Comparison of ENCODE assay signal across 9 mouse cellular contexts in the genomic region with DNA sequence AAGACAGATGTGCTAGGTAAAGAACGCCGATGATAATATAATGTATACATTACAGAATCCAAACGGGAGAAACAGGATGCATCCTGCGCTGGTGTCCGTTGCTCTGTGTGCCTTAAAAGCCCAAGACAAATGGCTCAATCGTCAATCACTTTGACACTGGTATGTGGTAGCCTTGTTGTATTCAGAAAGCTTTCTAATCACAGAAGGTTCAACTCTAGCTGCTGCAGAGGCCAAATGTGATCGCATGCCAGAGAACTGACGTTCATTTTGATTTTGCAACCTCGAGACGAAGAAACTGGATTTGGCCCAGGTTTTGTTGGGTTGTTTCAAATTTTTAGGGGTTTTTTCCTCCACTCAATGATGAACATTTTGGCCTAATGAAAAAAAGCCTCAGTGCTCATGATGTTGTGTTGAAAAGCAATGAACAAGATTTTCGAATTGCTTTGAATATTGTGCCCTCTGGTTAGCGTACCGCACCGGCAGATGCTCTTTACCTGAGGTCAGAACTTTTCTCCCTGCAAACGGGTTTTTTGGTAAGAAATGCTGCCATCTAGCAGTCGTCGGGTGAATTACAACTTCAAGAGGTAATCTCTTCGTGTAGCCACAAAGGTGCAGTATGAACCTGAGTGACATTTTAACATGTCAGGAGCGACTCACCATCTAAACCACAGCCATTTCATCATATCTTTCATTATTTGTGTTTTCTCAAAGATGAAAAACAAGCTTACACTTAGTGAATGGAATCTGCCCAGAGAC. TPM values are rescaled to one million over a fixed set of nuclear protein-coding genes. Genes with fewer than 3 reads are reported as not detected.
DNase-seq lines count a peak whose midpoint lies in the region; ATAC-seq lines count a peak whose summit lies in the region.
"Had no signal": no experiment of that assay in that cellular context is flagged by ENCODE, and none has a peak within 500 bp of the region (broad histone marks: within the 10 kb centered on the region; RNA-seq: fewer than 3 reads in every experiment).

No protein-coding gene starts in this region.

- peak; percentile 86 for DNase-seq in intestine, embryonic 14.5 days (ENCODE audit: low spot score)
- DNase-seq in R1 (ENCODE audit: low read depth, low spot score): peak; percentile 64
- peak; percentile 28 to 53 for DNase-seq in cerebellum, postnatal 36 days
- DNase-seq in limb, embryonic 10.5 days (ENCODE audit: low spot score): peak; percentile 65
- peak; percentile 49 for DNase-seq in ovary, postnatal 14 days (ENCODE audit: low spot score)
- peak; percentile 44 to 59 for DNase-seq in urinary bladder, postnatal 36 days (ENCODE audit: low spot score in 2 of 2)

- no peak for ATAC-seq in intestine, embryonic 14.5 days (replicated peaks; ENCODE audit: low FRiP score, low TSS enrichment, low read depth)
- ATAC-seq in intestine, embryonic 16.5 days: no peak
- ATAC-seq in hindbrain, embryonic 13.5 days (ENCODE audit: low FRiP score): 0 out of 2 replicates have a peak, but pooled peaks have one; percentile 32

- no peaks in the 10 kb centered on the region for H3K36me3 ChIP-seq in intestine, embryonic 14.5 days (ENCODE audit: control insufficient read depth, insufficient read depth, low read length)
- no peaks in the 10 kb centered on the region for H3K36me3 ChIP-seq in intestine, embryonic 16.5 days (ENCODE audit: control insufficient read depth, insufficient read depth, low read length)
- no peaks in the 10 kb centered on the region for H3K36me3 ChIP-seq in hindbrain, embryonic 13.5 days
- H3K36me3 ChIP-seq in limb, embryonic 10.5 days: no peaks in the 10 kb centered on the region
- H3K36me3 ChIP-seq: embryonic facial prominence, embryonic 15.5 days had no signal

- 0 out of 2 replicates have a peak, but pooled peaks cover 2% of the 10 kb centered on the region for H3K4me1 ChIP-seq in intestine, embryonic 14.5 days (replicated peaks; ENCODE audit: control insufficient read depth, insufficient read depth, low read length)
- H3K4me1 ChIP-seq in intestine, embryonic 16.5 days (ENCODE audit: control insufficient read depth, insufficient read depth, low read length): peaks cover 3% of the 10 kb centered on the region; the same call in 1 of the 2 replicates
- H3K4me1 ChIP-seq in hindbrain, embryonic 13.5 days (replicated peaks): no peaks in the 10 kb centered on the region
- H3K4me1 ChIP-seq in limb, embryonic 10.5 days: no peaks in the 10 kb centered on the region
- H3K4me1 ChIP-seq: embryonic facial prominence, embryonic 15.5 days had no signal

- no peak overlapping the region for H3K4me3 ChIP-seq in intestine, embryonic 14.5 days (ENCODE audit: low read depth, low read length)
- no peak overlapping the region for H3K4me3 ChIP-seq in intestine, embryonic 16.5 days (ENCODE audit: low read length)
- no peak overlapping the region for H3K4me3 ChIP-seq in hindbrain, embryonic 13.5 days
- H3K4me3 ChIP-seq in limb, embryonic 10.5 days: no peak overlapping the region
- H3K4me3 ChIP-seq: embryonic facial prominence, embryonic 15.5 days had no signal

- WGBS in intestine, embryonic 14.5 days: 16% methylated on average over 19 of the region's 19 CpGs
- WGBS in intestine, embryonic 16.5 days: 20% methylated on average over 19 of the region's 19 CpGs
- 36% methylated on average over 19 of the region's 19 CpGs for WGBS in hindbrain, embryonic 13.5 days
- 29% methylated on average over 19 of the region's 19 CpGs for WGBS in limb, embryonic 10.5 days

- H3K9me3 ChIP-seq in intestine, embryonic 14.5 days (ENCODE audit: control insufficient read depth, low read length): no peaks in the 10 kb centered on the region
- no peaks in the 10 kb centered on the region for H3K9me3 ChIP-seq in intestine, embryonic 16.5 days (ENCODE audit: control insufficient read depth, low read length)
- H3K9me3 ChIP-seq in hindbrain, embryonic 13.5 days: no peaks in the 10 kb centered on the region
- H3K9me3 ChIP-seq in limb, embryonic 10.5 days (replicated peaks): no peaks in the 10 kb centered on the region
- H3K9me3 ChIP-seq: embryonic facial prominence, embryonic 15.5 days had no signal

- H3K9ac ChIP-seq in intestine, embryonic 14.5 days (ENCODE audit: low read length): no peak overlapping the region
- H3K9ac ChIP-seq in intestine, embryonic 16.5 days (ENCODE audit: low read depth, low read length): no peak overlapping the region
- H3K9ac ChIP-seq in hindbrain, embryonic 13.5 days: no peak overlapping the region
- H3K9ac ChIP-seq: embryonic facial prominence, embryonic 15.5 days had no signal

- H3K4me2 ChIP-seq in intestine, embryonic 14.5 days (ENCODE audit: low read length): peak overlapping the region; percentile 28
- no peak overlapping the region for H3K4me2 ChIP-seq in intestine, embryonic 16.5 days (ENCODE audit: low read depth, low read length)
- no peak overlapping the region for H3K4me2 ChIP-seq in hindbrain, embryonic 13.5 days
- H3K4me2 ChIP-seq: embryonic facial prominence, embryonic 15.5 days had no signal

- H3K27ac ChIP-seq in intestine, embryonic 14.5 days (ENCODE audit: low read depth): no peak overlapping the region
- H3K27ac ChIP-seq in intestine, embryonic 16.5 days (ENCODE audit: low read length): no peak overlapping the region
- H3K27ac ChIP-seq in hindbrain, embryonic 13.5 days: no peak overlapping the region
- no peak overlapping the region for H3K27ac ChIP-seq in limb, embryonic 10.5 days
- H3K27ac ChIP-seq: embryonic facial prominence, embryonic 15.5 days had no signal

- H3K27me3 ChIP-seq in intestine, embryonic 14.5 days (replicated peaks; ENCODE audit: control insufficient read depth, insufficient read depth, low read length): no peaks in the 10 kb centered on the region
- H3K27me3 ChIP-seq in intestine, embryonic 16.5 days (replicated peaks; ENCODE audit: control insufficient read depth, insufficient read depth, low read length): no peaks in the 10 kb centered on the region
- no peaks in the 10 kb centered on the region for H3K27me3 ChIP-seq in hindbrain, embryonic 13.5 days
- H3K27me3 ChIP-seq in limb, embryonic 10.5 days (ENCODE audit: low read depth, poor library complexity, severe bottlenecking): no peaks in the 10 kb centered on the region
- H3K27me3 ChIP-seq: embryonic facial prominence, embryonic 15.5 days had no signal

RNA-seq across cellular contexts. Expression of gene Cxcl13, which starts 6.6 kb away (rescaled TPM):
- polyA plus RNA-seq in intestine, embryonic 14.5 days (2014; fragmentation: Nextera tagmentation; extraction: Ambion mirVana): 42.9 and 43.7 TPM in 2 replicates
- polyA plus RNA-seq in intestine, embryonic 16.5 days (2015; fragmentation: Nextera tagmentation; extraction: Ambion mirVana): 72.3 and 75.4 TPM in 2 replicates
- polyA plus RNA-seq in hindbrain, embryonic 13.5 days (2015; fragmentation: Nextera tagmentation; extraction: Ambion mirVana): 0.14 TPM in 1 of 2 replicates, not detected in the other
- polyA plus RNA-seq in limb, embryonic 10.5 days (2016; fragmentation: Nextera tagmentation; extraction: Ambion mirVana): 0.20 and 0.39 TPM in 2 replicates

Comparison
In these comparisons a context has a peak if more than half of its experiments do, and no peak if none do; other contexts are left out.
1. RNA of gene Cxcl13, which starts 6.6 kb away (polyA plus RNA-seq): 72.3 to 75.4 TPM in intestine, embryonic 16.5 days and 42.9 to 43.7 TPM in intestine, embryonic 14.5 days; 0.20 to 0.39 TPM in limb, embryonic 10.5 days and 0.14 TPM in hindbrain, embryonic 13.5 days; every median in the first group is over 10 times any median in the second.
2. Peak in every context shown above with its lines, with median percentiles within 50 percentile points of each other: DNase-seq.